Mouse (Mus musculus): ENCODE measurements at regions not wholly inside any gene's neighbourhood (a gene's known extent, or its start where the extent isn't known, plus 50 kb on each side); places are given as distances from the start of the nearest gene placed in this dataset.

DNA sequence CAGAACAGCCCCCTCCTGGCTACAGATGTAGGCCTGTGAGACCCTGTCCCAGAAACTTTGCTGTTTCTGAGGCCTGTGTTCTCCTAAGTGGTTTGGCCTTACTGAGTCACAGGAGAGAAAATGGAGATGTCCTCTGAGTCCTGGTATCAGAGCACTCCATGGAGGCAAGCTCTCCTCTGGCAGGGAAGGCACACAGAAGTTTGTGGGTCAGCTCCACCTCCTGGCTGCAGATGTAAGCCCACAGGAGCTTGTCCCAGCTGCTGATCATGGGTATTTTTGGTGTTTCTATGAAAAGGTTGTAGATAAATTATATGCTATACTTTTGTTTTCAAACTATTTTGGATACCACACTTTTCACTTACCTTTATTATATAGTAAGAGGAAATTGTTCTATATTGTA is 711.7 kb downstream of the Slitrk6 start:
- TF ChIP-seq POLR2A (IDR thresholded peaks at IDR 0.05; ENCODE audit: low read depth, low read length): no peak
- TF ChIP-seq CTCF (conservative IDR thresholded peaks at IDR 0.05; ENCODE audit: insufficient read depth, insufficient read length, low read depth, low read length): no peak

Data from kidney, adult 2 months (tissue).